Mouse (Mus musculus) bone marrow, adult 2 months (tissue): ENCODE results near the gene Tenm3.

Experiments used
- CTCF ChIP-seq: fragments of 200-500 bp; IDR thresholded peaks from 2 replicates; pipeline ENCODE4 v1.5.1; 2011; ENCODE audit warnings: low read length, control low read depth; ENCODE audit not compliant: control insufficient read depth, insufficient read depth
- POLR2A ChIP-seq: fragments of 200-500 bp; IDR thresholded peaks from 2 replicates; pipeline ENCODE4 v1.6.1; 2011; ENCODE audit warnings: low read depth, mild to moderate bottlenecking, control low read depth, low read length, borderline replicate concordance; ENCODE audit not compliant: control insufficient read depth

- TF ChIP-seq POLR2A (no peak), CTCF (no peak)
These were observed 467.0 kb downstream of the Tenm3 start for GRCm38 (mm10) chr8:48376774-48377173.
